Mouse (Mus musculus) limb, embryonic 14.5 days (tissue): ENCODE results near the gene Bcan. TPM values are rescaled to one million over a fixed set of nuclear protein-coding genes. Genes with fewer than 3 reads are reported as not detected.

Source experiments
- ATAC-seq: fragments of 200-750 bp; cut with Nextera tagmentation; 2 replicates; pipeline ENCODE4 v1.8.0; 2017; ENCODE audit warnings: low read depth, moderate number of reproducible peaks, moderate TSS enrichment; ENCODE audit not compliant: low FRiP score
- DNase-seq: peaks from one replicate; pipeline ENCODE4 v3.0.0-alpha.2; 2015; ENCODE audit warnings: low spot score
- H3K27ac ChIP-seq: fragments of 300-500 bp; sonication (generic); replicated peaks from 2 replicates; pipeline ENCODE4 v1.5.1; 2014; ENCODE audit warnings: low read depth, mild to moderate bottlenecking, low read length, moderate library complexity, mixed read lengths
- H3K27me3 ChIP-seq: fragments of 300-500 bp; sonication (generic); 2 replicates; pipeline ENCODE4 v1.6.1; 2014; ENCODE audit warnings: low read length, mixed read lengths; ENCODE audit not compliant: control insufficient read depth, insufficient read depth
- H3K36me3 ChIP-seq: fragments of 300-500 bp; sonication (generic); 2 replicates; pipeline ENCODE4 v1.6.1; 2014; ENCODE audit warnings: mild to moderate bottlenecking, low read length, moderate library complexity, mixed read lengths; ENCODE audit not compliant: control insufficient read depth, insufficient read depth
- H3K4me1 ChIP-seq: fragments of 300-500 bp; sonication (generic); 2 replicates; pipeline ENCODE4 v1.6.1; 2014; ENCODE audit warnings: antibody characterized with exemption, low read length, mixed read lengths; ENCODE audit not compliant: control insufficient read depth, insufficient read depth
- H3K4me2 ChIP-seq: fragments of 300-500 bp; sonication (generic); replicated peaks from 2 replicates; pipeline ENCODE4 v1.6.1; 2014; ENCODE audit warnings: low read depth, mild to moderate bottlenecking, low read length, moderate library complexity; ENCODE audit not compliant: severe bottlenecking
- H3K4me3 ChIP-seq: fragments of 300-500 bp; sonication (generic); replicated peaks from 2 replicates; pipeline ENCODE4 v1.5.1; 2014; ENCODE audit warnings: low read length
- H3K9ac ChIP-seq: fragments of 300-500 bp; sonication (generic); 2 replicates; pipeline ENCODE4 v1.6.1; 2014; ENCODE audit warnings: mild to moderate bottlenecking, low read depth, low read length, moderate library complexity; ENCODE audit not compliant: severe bottlenecking
- H3K9me3 ChIP-seq: fragments of 300-500 bp; sonication (generic); 2 replicates; pipeline ENCODE4 v1.6.1; 2016; ENCODE audit warnings: low read length; ENCODE audit not compliant: control insufficient read depth
- POLR2A ChIP-seq: fragments of 200-500 bp; IDR thresholded peaks from 2 replicates; pipeline ENCODE4 v1.8.0; 2012; ENCODE audit warnings: inconsistent platforms, mild to moderate bottlenecking, moderate library complexity, borderline replicate concordance; ENCODE audit not compliant: insufficient read depth, insufficient read length; ENCODE audit errors: extremely low read depth
- WGBS: fragments of 180-500 bp; shearing (Covaris S2); extraction: QIAGEN DNeasy Blood & Tissue Kit; methylation state at CpG from one replicate; pipeline ENCODE4 v1.1.7; 2014; 5-methylcytosine and 5-hydroxymethylcytosine counted together
- polyA plus RNA-seq, 2 experiments: library from polyadenylated mRNA; depleted of rRNA in 1 of 2; stranded (reverse) in 1 of 2; unstranded in 1 of 2; fragments of >200 nt; fragmentation: Nextera tagmentation in 1 of 2; extraction: Ambion mirVana in 1 of 2; gene quantifications; 2 replicates each; pipeline versions ENCODE4 v1.2.1 to v1.2.3; 2012 to 2014

The Bcan gene
- polyA plus RNA-seq, 2 experiments, result 0.39 to 1.6 TPM

DNA sequence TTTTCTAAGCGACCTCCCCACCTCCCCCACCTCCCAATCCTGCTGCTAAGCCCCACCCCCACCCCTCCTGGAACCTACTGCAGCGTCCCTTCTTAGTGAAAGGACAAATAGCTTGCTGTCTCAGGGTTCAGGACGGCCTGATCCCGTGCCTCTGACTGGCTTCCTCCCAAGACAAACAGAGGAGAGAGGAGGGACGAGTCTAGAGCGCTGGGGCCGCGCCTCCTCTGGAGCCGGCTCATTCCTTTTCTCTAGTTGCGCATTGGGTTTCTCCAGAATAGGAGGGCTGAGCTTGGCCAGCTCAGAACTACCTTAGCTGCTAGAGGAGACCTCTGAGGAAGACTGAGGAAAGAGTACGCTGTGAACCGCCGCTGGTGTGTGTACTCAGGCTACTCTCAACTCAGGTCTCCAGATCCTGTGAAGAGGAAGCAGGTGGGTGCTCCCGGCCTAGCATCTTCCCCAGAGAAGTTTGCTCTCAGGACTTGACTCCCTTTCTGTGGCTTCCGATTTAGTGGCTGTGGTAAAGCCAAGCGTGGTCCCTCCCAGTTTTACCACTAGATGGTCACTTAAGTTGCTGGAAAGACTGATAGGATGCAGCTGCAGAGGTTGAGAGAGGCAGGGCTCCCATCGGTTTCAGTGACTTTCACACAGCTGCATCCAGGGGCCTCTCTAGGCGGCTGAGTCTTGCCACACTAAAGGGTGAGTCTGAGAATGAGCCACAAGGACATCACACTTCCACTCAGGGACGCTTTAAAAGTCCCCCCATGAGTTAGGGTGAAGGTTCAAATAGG lies 30.8 kb upstream of the Bcan start:
- TF ChIP-seq POLR2A, result no peak
- Histone ChIP-seq H3K27ac (no peak overlapping the region), H3K4me2 (no peak overlapping the region), H3K4me3 (no peak overlapping the region), H3K9me3 (no peaks in the 10 kb centered on the region), H3K4me1 (no peaks in the 10 kb centered on the region), H3K27me3 (peaks cover 25% of the 10 kb centered on the region), H3K36me3 (no peaks in the 10 kb centered on the region), H3K9ac (no peak overlapping the region)
- peak; percentile 14 for DNase-seq
- no peak for ATAC-seq
- WGBS, result 21% methylated on average over 19 of the region's 19 CpGs

DNA sequence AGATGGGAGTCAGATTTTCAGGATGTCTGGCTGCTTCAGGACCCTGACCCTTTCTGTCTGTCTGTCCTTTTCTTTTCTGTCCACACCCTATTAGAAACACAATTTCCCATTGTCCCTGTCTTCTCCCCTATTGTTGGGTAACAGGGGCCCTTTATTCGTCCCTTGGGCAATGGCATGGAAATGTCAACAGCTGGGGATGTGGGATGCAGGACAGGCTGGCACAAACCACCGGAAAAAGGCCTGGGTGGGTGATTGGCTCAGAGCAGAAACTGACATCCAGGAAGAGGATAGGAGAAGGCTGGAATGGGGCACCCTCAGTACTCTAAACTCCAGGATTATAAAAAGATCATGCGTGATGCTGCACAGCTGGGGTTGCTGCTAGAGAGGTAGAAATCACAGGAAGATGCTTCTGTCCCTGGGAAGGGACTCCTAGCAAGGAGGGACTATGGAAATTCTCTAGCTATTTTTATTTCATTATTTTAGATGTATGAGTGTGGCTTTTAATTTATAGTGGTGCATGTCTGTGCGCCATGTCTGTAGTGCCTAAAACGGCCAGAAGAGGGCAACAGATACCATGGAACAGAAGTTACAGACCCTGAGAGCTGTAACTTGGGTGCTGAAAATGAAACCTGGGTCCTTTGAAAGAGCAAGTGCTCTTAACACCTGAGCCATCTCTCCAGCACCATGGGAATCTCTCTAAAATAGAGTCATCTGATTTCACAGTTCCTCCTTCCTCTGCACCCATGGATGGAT lies 27.6 kb upstream of the Bcan start, which contains the start of gene Hapln2:
Hapln2 (minus strand) TSS at position 150 of the 753 bp plus-strand sequence.
- WGBS, result 55% methylated on average over 5 of the region's 5 CpGs
- no peak within 1 kb of the TSS for H3K9ac ChIP-seq
- no peaks in the 10 kb centered on the region for H3K9me3 ChIP-seq
- H3K27ac ChIP-seq, result no peak within 1 kb of the TSS
- peaks cover 57% of the 10 kb centered on the region for H3K27me3 ChIP-seq
- DNase-seq (no peak), ATAC-seq (no peak)
- no peaks in the 10 kb centered on the region for H3K36me3 ChIP-seq
- peaks cover 5% of the 10 kb centered on the region for H3K4me1 ChIP-seq
- H3K4me3 ChIP-seq, result no peak within 1 kb of the TSS
- TF ChIP-seq POLR2A, result no peak
- no peak within 1 kb of the TSS for H3K4me2 ChIP-seq

DNA sequence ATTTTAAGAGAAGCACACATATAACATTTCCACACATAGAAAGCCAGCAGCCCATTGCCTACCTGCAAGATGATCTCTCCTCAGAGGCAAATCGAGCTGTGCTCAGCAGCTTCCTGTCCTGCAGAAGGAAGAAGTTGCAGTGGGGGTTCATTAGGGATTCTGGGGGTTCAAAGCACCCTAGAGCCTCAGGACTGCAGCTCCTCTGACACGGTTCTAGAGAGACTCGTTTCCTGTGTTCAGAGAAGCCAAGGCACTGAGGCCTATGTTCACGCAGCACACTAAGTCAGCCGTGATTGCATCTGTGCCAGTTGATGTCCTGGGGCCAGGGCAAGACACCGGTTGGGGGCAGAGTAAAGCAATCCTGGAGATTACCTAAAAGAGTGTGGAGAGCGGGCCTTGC lies 26.8 kb upstream of the Bcan start:
- DNase-seq (no peak), ATAC-seq (no peak)
- Histone ChIP-seq H3K36me3 (no peaks in the 10 kb centered on the region), H3K4me3 (no peak overlapping the region), H3K9me3 (no peaks in the 10 kb centered on the region), H3K4me1 (peaks cover 6% of the 10 kb centered on the region), H3K27ac (no peak overlapping the region), H3K27me3 (peaks cover 61% of the 10 kb centered on the region), H3K9ac (no peak overlapping the region), H3K4me2 (no peak overlapping the region)
- no peak for TF ChIP-seq POLR2A
- WGBS, result 53% methylated on average over 7 of the region's 7 CpGs

DNA sequence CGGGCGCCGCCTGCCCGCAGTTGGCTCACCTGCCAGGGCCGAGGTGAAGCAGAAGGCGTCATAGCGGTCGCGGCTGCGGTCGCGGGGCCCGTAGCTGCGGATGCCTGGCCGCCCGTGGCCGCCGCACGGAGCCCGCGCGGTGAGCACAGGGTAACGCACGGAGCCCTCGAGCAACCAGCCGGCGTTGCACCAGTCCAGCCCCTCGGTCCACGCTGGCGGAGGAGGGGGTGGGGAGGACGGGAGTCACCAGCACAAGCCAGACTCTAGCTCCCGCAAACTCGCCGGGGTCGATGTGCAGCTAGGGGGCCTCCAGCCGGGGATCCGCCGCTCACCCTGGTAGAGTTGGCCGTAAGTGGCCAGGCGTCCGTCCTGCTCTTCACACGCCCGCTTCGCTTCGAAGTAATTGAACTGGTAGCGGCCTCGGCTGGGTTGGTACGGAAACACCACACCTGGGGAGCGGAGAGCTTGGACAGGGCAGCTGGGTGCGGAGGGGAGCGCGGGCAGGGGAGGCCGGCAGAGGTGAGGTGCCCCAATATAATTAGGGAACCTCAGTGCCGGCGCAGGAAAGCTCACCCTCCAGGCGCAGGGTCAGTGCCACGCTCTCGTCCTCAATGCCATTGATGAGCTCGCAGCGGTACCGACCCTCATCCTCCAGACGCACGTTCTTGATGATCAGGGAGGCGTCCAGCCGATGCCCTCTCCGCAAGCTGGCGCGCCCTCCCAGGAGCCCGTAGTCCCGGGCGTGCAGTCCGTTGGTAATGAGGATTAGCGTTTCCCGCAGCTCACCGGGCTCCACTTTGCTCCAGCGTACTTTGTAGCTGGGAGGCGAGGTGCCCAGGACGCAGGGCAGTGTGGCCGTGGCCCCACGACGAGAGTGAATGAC lies 23.4 kb upstream of the Bcan start:
- H3K27me3 ChIP-seq, result peaks cover 72% of the 10 kb centered on the region
- ATAC-seq (0 out of 2 replicates have a peak, but pooled peaks have one; percentile 11), DNase-seq (no peak)
- WGBS, result under 1% methylated on average over 60 of the region's 81 CpGs
- H3K9ac ChIP-seq, result peak overlapping the region; percentile 14; the same call in 1 of the 2 replicates
- no peak for TF ChIP-seq POLR2A
- H3K4me1 ChIP-seq, result peaks cover 6% of the 10 kb centered on the region
- no peak overlapping the region for H3K27ac ChIP-seq
- peak overlapping the region; percentile 87 for H3K4me2 ChIP-seq
- peak overlapping the region; percentile 46 for H3K4me3 ChIP-seq
- no peaks in the 10 kb centered on the region for H3K9me3 ChIP-seq
- H3K36me3 ChIP-seq, result no peaks in the 10 kb centered on the region
